Mouse (Mus musculus): ENCODE measurements around the gene Hist1h2ah.

The Hist1h2ah gene

GRCm38 (mm10) chr13:21993957-21994738 is 41.2 kb downstream of the Hist1h2ah start:
- in situ Hi-C loops (cut with MboI, MseI): no loop called here

GRCm38 (mm10) chr13:21992550-21992949 is 42.8 kb downstream of the Hist1h2ah start:
- in situ Hi-C loops (cut with MboI, MseI): no loop called here

All from T-helper 1 cell (primary cell).